Comparison of ENCODE assay signal across 9 mouse cellular contexts in the genomic region with DNA sequence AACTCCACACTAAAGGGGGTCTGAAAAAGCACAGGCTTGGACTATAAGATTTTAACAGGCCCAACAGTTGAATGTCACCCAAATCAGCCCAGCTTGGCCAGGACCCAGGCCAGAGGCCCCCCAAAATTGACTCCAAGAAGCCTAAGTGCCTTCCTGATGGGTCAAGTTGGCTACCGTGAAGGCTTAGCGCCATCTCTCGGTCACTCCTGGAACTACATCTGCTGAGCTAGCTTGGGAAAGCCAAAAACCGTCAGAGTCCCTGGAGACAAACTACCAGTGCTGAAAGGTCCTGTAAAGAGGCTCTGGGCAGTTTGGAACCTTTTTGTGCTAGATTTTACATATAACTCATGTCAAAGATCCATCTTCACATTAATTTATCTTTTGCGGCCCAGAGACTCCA. TPM values are rescaled to one million over a fixed set of nuclear protein-coding genes. Genes with fewer than 3 reads are reported as not detected.
DNase-seq lines count a peak whose midpoint lies in the region; ATAC-seq and TF ChIP-seq lines count a peak whose summit lies in the region.
"Had no signal": no experiment of that assay in that cellular context is flagged by ENCODE, and none has a peak within 500 bp of the region (broad histone marks: within the 10 kb centered on the region; RNA-seq: fewer than 3 reads in every experiment).

No protein-coding gene starts in this region.

- H3K4me2 ChIP-seq in intestine, embryonic 14.5 days (ENCODE audit: low read length): no peak overlapping the region
- H3K4me2 ChIP-seq in intestine, embryonic 15.5 days (replicated peaks): no peak overlapping the region

- peak; percentile 91 for DNase-seq in intestine, embryonic 14.5 days (ENCODE audit: low spot score)
- DNase-seq in MN1 (ENCODE audit: low spot score): peak; percentile 95
- DNase-seq in cerebellum, adult 2 months: peak; percentile 63 to 83
- DNase-seq in gastrocnemius, postnatal 10 days: peak; percentile 82
- peak; percentile 40 for DNase-seq in left cerebral cortex, adult 11 months (ENCODE audit: low spot score)
- peak; percentile 58 for DNase-seq in ovary, postnatal 36 days (ENCODE audit: low spot score)
- peak; percentile 15 for DNase-seq in yolk sac, embryonic 10.5 days (ENCODE audit: low spot score)

- ATAC-seq in intestine, embryonic 14.5 days (replicated peaks; ENCODE audit: low FRiP score, low TSS enrichment, low read depth): no peak
- ATAC-seq in intestine, embryonic 15.5 days: no peak

- H3K9me3 ChIP-seq in intestine, embryonic 14.5 days (ENCODE audit: control insufficient read depth, low read length): no peaks in the 10 kb centered on the region
- H3K9me3 ChIP-seq in intestine, embryonic 15.5 days: no peaks in the 10 kb centered on the region

- no peak overlapping the region for H3K27ac ChIP-seq in intestine, embryonic 14.5 days (ENCODE audit: low read depth)
- no peak overlapping the region for H3K27ac ChIP-seq in intestine, embryonic 15.5 days
- H3K27ac ChIP-seq in cerebellum, adult 2 months (ENCODE audit: insufficient read depth, low read length): no peak overlapping the region

- no peaks in the 10 kb centered on the region for H3K36me3 ChIP-seq in intestine, embryonic 14.5 days (ENCODE audit: control insufficient read depth, insufficient read depth, low read length)
- H3K36me3 ChIP-seq in intestine, embryonic 15.5 days: no peaks in the 10 kb centered on the region

- H3K9ac ChIP-seq in intestine, embryonic 14.5 days (ENCODE audit: low read length): no peak overlapping the region
- H3K9ac ChIP-seq in intestine, embryonic 15.5 days: no peak overlapping the region

- TF ChIP-seq POLR2A in cerebellum, adult 2 months (IDR thresholded peaks at IDR 0.05; ENCODE audit: borderline replicate concordance, insufficient read depth, low read length): no peak

- 8% methylated on average over 5 of the region's 5 CpGs for WGBS in intestine, embryonic 14.5 days
- WGBS in intestine, embryonic 15.5 days: 7% methylated on average over 5 of the region's 5 CpGs
- WGBS in cerebellum, adult 2 months: 10% methylated on average over 5 of the region's 5 CpGs

- H3K27me3 ChIP-seq in intestine, embryonic 14.5 days (replicated peaks; ENCODE audit: control insufficient read depth, insufficient read depth, low read length): peaks cover 41% of the 10 kb centered on the region
- H3K27me3 ChIP-seq in intestine, embryonic 15.5 days (replicated peaks): peaks cover 29% of the 10 kb centered on the region
- no peaks in the 10 kb centered on the region for H3K27me3 ChIP-seq in cerebellum, adult 2 months (ENCODE audit: control insufficient read depth, insufficient read depth, low read length)

- TF ChIP-seq CTCF in cerebellum, adult 2 months (IDR thresholded peaks at IDR 0.05; ENCODE audit: borderline replicate concordance, insufficient read depth, low read depth, low read length): peak; percentile 97

- H3K4me3 ChIP-seq in intestine, embryonic 14.5 days (ENCODE audit: low read depth, low read length): no peak overlapping the region
- no peak overlapping the region for H3K4me3 ChIP-seq in intestine, embryonic 15.5 days (replicated peaks)
- no peak overlapping the region for H3K4me3 ChIP-seq in cerebellum, adult 2 months (replicated peaks; ENCODE audit: insufficient read depth, low read depth, low read length)
- H3K4me3 ChIP-seq: erythroblast, embryonic 14.5 days had no signal

- no peaks in the 10 kb centered on the region for H3K4me1 ChIP-seq in intestine, embryonic 14.5 days (replicated peaks; ENCODE audit: control insufficient read depth, insufficient read depth, low read length)
- H3K4me1 ChIP-seq in intestine, embryonic 15.5 days (replicated peaks): peaks cover 5% of the 10 kb centered on the region; the same call in 1 of the 2 replicates
- peaks cover 5% of the 10 kb centered on the region; the same call in 1 of the 2 replicates for H3K4me1 ChIP-seq in cerebellum, adult 2 months (ENCODE audit: control insufficient read depth, insufficient read depth, low read length)

RNA-seq across cellular contexts. Expression of gene Nos1, which starts 56.1 kb away (rescaled TPM):
- 0.88 and 1.0 TPM in 2 replicates for polyA plus RNA-seq in intestine, embryonic 14.5 days (2014; fragmentation: Nextera tagmentation; extraction: Ambion mirVana)
- polyA plus RNA-seq in intestine, embryonic 15.5 days (2015; fragmentation: Nextera tagmentation; extraction: Ambion mirVana): 0.68 and 0.87 TPM in 2 replicates
- 28.0 and 32.8 TPM in 2 replicates for polyA plus RNA-seq in cerebellum, adult 2 months (2012; rRNA removed)
- total RNA-seq in gastrocnemius, postnatal 10 days (2021): 1 to 10 TPM; 5.1 to 8.6 TPM
- polyA plus RNA-seq: erythroblast, embryonic 14.5 days had no signal

Comparison
In these comparisons a context has a peak if more than half of its experiments do, and no peak if none do; other contexts are left out.
1. DNase-seq: peak in every context shown above with its lines; median percentile 95 in MN1; 91 in intestine, embryonic 14.5 days; 82 in gastrocnemius, postnatal 10 days; 73 in cerebellum, adult 2 months; 58 in ovary, postnatal 36 days; 40 in left cerebral cortex, adult 11 months; 15 in yolk sac, embryonic 10.5 days.
2. RNA of gene Nos1, which starts 56.1 kb away (polyA plus RNA-seq): 28.0 to 32.8 TPM in cerebellum, adult 2 months; 0.88 to 1.0 TPM in intestine, embryonic 14.5 days and 0.68 to 0.87 TPM in intestine, embryonic 15.5 days; every median in the first group is over 10 times any median in the second.